Mouse (Mus musculus) kidney, adult 11 months (tissue): ENCODE measurements at regions not wholly inside any gene's neighbourhood (a gene's known extent, or its start where the extent isn't known, plus 50 kb on each side); places are given as distances from the start of the nearest gene placed in this dataset.
A peak's percentile ranks its signal among the peaks of the same experiment; 100 is the strongest.
"Not testable (repeated sequence)": the region's sequence is repeated elsewhere in the genome, so short reads cannot be mapped to it uniquely, and the experiment has no call there.

Experiments used
- DNase-seq: peaks from one replicate; pipeline ENCODE4 v3.0.0; 2022

GRCm38 (mm10) chr14:101067082-101067481, 133.0 kb downstream of the Prr30 start:
- DNase-seq: no peak

DNA sequence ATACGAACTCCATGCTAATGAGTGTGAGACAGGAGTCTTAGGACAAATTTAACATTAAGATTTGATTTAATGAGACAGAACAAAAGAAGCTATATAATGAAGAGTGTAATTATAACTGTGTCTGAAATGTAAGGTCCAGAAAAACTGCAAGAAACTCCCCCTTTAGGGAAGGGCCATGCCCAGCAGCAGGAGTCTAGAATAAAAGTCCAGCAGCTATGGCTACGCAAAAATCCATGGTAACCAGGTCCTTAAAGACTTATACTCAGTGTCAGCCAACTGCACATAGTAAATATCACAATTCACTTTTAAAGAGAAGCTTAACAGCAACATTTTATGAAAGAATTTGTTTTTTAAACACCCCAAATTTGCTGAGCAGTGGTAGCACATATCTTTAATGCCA, 143.3 kb downstream of the Prr30 start:
- no peak for DNase-seq

DNA sequence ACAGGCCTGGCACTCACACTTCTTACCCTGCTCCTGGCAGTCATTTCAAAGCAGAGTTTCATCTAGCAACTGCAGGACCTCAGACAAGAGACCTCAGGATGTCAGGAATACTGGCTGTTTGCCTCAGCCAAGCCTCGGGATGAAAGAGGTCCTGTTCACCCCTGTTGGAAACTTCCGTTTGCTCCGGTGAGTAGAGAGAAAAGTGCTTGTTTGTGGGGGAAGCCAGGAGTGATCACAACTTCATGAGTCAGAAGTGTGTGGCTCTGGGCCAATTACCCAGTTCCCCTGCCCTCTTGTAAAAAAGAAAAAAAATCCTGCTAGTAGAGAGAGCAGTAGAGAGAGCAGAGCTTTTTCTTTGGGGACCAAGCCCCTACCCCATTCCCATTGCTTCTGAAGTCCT, 144.2 kb downstream of the Prr30 start:
- no peak for DNase-seq

GRCm38 (mm10) chr14:101054786-101055185, 145.3 kb downstream of the Prr30 start:
- DNase-seq: no peak

- no peak for DNase-seq
Observed at GRCm38 (mm10) chr14:101052760-101053159, 147.4 kb downstream of the Prr30 start.

- no peak for DNase-seq
Observed at GRCm38 (mm10) chr14:101050212-101050611, 149.9 kb downstream of the Prr30 start.

DNA sequence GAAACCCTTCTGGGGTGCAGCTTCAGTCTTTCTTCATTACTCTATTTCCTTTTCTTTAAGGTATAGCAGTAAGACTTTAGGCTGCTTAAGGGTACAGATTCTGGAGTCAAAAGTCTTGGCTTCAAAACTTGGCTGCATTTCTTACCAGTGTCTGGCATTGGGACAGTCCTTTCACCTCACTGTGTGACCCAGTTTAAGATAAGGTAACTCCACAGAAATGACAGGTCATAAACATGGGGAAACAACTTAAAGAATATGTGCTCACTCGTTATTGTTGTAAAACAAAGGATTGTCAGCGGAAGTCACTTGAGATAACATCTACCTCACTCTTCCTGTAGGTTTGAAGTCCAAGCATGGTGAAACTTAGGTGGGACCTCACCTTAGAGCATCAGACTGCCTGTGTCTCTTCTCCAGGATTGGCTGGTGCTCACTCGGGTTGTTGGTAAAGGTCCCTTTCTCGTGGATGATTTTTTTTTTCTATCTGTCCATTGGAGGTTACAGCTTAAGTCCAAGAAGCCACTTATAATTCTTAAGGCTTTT, 150.4 kb downstream of the Prr30 start:
- no peak for DNase-seq

GRCm38 (mm10) chr14:101043494-101043893, 156.6 kb downstream of the Prr30 start:
- DNase-seq: no peak

DNA sequence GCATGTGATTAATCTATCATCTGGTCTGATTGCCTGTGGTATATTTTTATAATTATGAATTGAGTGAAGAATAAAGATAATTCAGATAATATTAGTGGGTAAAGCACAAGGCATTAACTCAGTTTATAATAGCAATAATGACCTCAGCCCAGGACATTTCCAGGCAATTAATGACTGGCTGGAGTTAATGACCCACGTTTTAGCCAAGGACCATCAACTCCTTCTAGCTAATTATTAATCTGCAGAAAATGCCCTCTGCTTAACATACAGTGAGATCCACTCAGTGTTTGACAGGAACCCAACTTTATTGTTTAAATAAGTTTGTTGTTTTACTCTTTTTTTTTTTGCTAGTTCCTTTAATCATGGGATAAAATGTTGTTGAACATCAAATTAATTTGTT, 199.1 kb downstream of the Prr30 start:
- DNase-seq: no peak

DNA sequence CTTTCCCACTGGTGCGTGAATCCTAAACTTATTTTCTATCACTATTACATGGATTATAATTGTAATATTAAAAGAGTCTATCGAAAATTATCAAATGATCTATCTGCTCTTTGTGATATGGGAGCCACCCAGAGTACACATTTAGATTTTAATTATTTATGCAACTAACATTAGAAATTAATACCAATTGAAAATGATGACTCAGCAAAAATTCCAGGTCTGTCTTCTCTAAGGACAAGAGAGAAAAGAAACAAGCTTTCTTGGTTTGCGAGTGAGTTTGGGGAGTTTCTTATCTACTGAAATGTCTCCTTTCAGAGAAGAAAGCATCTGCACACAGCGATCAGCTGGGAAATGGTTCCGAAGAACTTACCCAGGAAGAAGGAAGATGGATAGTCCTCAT, 219.4 kb downstream of the Prr30 start:
- no peak for DNase-seq

GRCm38 (mm10) chr14:100978515-100978914, 221.6 kb downstream of the Prr30 start:
- no peak for DNase-seq

DNA sequence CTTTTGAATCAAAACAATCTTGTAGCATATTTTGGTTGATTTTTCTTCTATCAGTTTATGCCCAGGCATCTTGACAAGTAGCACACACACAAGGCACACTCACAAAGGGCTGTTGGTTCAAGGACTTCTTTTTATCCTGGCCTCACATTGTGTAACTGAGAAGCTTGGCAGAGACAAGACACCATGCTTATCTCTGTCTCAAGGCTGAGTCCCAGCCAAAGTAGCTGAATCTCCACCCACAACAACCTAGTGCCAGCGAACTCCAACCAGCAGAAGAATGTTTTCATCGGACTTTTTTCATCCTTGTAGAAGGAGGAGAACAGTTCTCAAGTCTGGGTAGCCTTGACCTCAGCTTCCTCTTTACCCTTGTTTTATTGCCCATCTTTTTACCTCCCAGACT, 229.2 kb downstream of the Prr30 start:
- no peak for DNase-seq

DNA sequence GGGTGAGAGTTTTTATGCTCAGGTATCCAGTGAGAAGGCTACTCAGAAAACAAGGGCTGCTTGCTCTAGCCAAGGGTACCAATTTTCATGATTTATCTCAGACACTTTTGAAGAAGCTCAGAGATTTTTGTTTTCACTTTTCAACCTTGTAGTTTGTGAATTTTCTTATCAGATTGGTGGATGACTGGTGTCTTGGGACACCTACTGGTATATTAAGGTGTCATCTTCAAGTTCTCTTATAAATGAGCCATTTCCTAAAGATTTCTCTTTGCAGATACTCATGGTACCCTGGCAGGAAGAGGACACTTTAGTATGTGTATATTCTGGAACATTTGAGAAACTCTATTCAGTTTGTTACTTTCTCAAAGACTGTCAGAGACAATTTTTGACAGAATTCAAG, 239.9 kb downstream of the Prr30 start:
- DNase-seq: no peak

DNA sequence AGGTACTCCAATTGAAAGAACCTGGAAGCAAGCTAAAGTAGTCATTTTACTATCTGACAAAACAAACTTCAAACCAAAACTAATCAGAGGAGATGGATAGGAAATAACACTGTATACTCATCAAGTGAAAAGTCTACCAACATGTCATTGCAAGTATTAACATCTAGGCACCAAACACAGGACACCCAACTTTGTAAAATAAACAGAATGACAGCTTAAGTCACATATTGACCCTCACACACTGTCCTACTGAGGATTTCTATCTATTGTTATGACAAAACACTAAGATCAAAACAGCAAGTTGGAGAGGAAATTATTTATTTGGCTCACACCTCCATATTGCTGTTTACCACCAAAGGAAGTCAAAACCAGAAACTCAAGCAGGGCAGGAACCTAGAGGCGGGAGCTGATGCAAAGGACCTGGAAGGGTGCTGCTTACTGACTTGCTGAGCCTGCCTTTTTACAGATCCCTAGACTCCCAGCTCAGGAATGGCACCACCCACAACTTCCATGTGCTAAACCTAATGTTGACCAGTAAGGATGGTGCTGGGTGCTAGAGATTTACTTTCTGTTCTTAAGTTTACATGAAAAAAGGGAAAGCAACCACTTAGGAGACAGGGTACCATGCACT, 244.2 kb downstream of the Prr30 start:
- DNase-seq: no peak

DNA sequence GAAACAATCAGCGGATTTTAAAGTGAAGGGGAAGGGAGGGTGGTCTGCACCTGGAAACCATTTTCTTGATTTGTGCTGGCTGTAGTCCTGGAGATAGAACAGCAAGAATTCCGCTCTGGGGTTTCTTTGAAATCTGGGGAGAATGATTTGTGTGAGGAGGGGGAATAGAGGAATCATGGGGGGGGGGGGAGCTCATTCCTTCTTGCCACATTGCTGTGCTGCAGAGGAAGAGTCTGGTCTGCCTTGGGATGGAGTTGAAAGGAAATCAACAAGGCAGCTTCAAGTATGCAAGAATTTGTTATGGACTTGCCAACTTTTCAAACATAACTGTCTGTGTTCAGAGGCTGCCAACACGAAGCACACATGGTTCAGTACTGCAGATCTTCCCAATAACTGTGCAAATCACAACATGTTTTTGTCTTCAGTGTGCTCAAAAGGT, 249.4 kb downstream of the Prr30 start:
- no peak for DNase-seq

- not testable (repeated sequence) for DNase-seq
Observed at GRCm38 (mm10) chr14:100947625-100948024, 252.5 kb downstream of the Prr30 start.

DNA sequence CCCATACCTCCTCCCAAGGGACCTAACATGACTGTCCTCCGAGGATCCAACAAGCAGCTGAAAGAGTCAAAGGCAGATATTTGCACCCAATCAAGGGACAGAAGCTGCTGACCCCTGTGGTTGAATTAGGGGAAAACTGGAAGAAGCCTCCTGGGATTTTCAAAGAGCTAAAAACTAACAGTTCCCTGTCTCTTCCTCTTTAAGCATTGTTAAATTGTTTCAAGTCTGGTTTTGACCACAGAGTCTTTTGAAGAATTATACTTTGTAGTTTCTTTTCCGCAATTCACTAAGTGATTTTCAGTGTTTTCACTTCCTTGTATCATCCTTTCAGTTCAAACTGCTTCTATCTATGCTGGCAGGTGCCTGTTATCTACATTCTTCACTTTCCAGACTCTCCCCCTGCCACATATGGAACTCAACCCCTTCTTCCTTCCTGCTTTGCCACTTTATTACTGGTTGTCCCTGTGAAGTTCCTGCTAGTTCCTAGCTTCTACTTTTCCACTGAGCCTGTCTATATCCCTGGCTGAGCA, 262.7 kb downstream of the Prr30 start:
- no peak for DNase-seq

GRCm38 (mm10) chr14:100934554-100934953, 265.6 kb downstream of the Prr30 start:
- no peak for DNase-seq

- no peak for DNase-seq
Observed at GRCm38 (mm10) chr14:100924880-100925279, 275.2 kb downstream of the Prr30 start.

- no peak for DNase-seq
Observed at GRCm38 (mm10) chr14:100900221-100900620, 299.9 kb downstream of the Prr30 start.

DNA sequence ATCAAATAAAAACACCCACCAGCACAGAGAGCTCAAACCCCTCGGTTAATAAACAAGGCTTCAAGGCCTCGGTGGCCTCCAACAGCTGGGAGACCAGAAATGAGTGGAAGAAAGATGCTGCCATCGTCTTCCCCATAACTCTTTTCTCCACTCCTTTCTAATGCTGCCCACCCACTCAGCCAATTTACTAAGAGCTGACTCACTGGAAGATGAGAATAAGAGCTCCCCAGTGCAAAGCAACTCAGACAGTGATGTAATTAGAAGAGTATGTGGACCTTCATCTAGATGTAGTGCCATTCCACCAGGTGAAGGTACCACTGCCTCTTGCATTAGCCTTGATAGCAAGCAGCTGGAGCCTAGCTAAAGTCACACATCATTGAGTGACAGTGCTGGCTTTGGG, 301.1 kb downstream of the Prr30 start:
- no peak for DNase-seq

DNA sequence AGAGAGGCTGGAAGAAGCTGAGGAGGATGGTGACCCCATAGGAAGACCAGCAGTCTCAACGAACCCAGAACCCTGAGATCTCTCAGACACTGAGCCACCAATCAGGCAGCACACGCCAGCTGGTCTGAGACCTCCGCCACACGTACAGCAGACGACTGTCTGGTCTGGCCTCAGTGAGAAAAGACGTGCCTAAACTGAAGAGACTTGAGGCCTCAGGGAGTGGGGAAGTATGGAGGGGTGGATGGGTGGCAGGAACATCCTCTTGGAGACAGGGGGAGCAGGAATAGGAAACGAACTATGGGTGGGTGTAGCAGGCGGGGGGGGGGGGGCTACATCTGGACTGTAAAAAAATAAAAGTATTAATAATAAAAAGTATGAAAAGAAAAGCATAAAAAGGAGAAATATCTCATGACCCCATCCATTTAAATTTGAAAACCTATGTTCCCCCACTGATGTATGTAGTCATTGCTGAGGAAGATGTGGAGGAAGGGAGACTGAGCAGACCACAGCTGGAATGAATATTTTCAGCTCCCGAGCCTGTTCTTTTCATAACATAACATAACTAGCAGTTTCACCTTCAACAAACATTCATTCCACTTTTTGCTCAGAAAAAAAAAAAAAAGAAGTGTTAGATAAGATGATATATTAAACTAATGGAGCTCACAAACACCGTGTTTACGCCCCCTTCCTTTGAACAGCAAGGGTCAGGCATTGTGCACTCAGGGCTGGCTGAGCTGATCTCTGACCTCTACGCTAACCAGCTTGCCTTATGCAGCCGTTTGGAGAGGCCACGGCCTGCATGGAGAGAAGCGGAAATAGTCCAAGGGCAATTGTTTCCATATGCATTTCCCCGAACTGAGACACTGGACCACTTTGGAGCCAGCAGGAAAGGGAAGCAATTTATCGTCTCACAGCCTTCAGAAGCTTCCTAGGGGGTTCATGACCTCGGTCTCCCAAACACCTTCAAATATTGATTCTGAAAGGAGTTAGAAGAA, 310.7 kb downstream of the Prr30 start:
- peak; percentile 54 for DNase-seq

DNA sequence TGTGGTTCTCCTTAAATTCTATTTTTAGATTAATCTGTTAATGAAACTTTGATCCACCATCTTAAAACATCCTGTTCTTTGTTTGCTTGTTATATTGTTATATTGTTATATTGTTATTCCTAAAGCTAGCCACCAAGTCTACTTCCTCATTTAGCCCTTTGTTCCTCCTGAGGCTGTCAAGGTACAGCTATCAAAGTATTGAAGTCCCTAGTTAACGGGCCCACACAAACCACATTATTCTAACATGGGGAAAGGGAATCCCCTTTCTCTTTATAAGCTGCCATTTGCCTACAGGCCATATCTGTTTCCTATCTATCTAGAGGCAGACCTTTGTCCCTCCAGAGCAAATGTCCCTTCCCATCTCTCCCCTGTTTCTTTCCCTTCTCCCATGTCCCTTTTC, 317.0 kb downstream of the Prr30 start:
- DNase-seq: no peak

DNA sequence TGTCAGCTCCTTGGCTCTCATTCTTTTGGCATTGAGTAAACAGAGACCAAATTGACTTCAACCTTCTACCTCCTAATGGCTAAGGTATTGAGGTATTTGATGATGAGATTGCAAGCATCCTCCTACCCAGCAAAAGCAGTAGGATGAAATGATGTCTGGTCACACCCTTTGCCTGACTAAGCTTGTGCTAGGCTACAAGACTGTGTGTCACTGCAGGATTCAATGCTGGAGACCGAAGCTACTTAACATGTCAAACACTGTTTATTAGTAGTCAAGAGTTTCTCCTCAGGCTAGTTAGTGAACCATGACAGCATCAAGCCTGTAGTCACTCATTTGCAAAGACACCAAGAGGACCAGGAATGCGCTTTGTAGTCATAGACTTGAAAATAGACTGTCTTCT, 320.0 kb downstream of the Prr30 start:
- no peak for DNase-seq
